Mouse (Mus musculus) embryonic facial prominence, embryonic 11.5 days (tissue): Measurements from ENCODE around the gene Hist1h3f. TPM values are rescaled to one million over a fixed set of nuclear protein-coding genes. Genes with fewer than 3 reads are reported as not detected.

ENCODE experiments used
- ATAC-seq: fragments of 200-750 bp; cut with Nextera tagmentation; replicated peaks from 2 replicates; pipeline ENCODE4 v1.8.0; 2017; ENCODE audit warnings: low read depth; ENCODE audit not compliant: insufficient number of reproducible peaks, low FRiP score, low TSS enrichment
- DNase-seq: peaks from one replicate; pipeline ENCODE4 v3.0.0-alpha.2; 2015; ENCODE audit warnings: low spot score
- H3K27ac ChIP-seq: fragments of 300-500 bp; sonication (generic); replicated peaks from 2 replicates; pipeline ENCODE4 v1.5.1; 2014; ENCODE audit warnings: mild to moderate bottlenecking, low read depth, low read length, control low read depth
- H3K27me3 ChIP-seq: fragments of 300-500 bp; sonication (generic); 2 replicates; pipeline ENCODE4 v1.6.1; 2014; ENCODE audit warnings: mild to moderate bottlenecking, low read length, moderate library complexity, mixed read lengths; ENCODE audit not compliant: control insufficient read depth, insufficient read depth
- H3K36me3 ChIP-seq: fragments of 300-500 bp; sonication (generic); replicated peaks from 2 replicates; pipeline ENCODE4 v1.6.1; 2014; ENCODE audit warnings: low read depth, mild to moderate bottlenecking, low read length, moderate library complexity, mixed read lengths; ENCODE audit not compliant: control insufficient read depth, insufficient read depth
- H3K4me1 ChIP-seq: fragments of 300-500 bp; sonication (generic); 2 replicates; pipeline ENCODE4 v1.6.1; 2014; ENCODE audit warnings: low read length, mixed read lengths; ENCODE audit not compliant: control insufficient read depth, insufficient read depth
- H3K4me2 ChIP-seq: fragments of 300-500 bp; sonication (generic); 2 replicates; pipeline ENCODE4 v1.6.1; 2014; ENCODE audit warnings: low read depth, mild to moderate bottlenecking, control low read depth, low read length, moderate library complexity
- H3K4me3 ChIP-seq: fragments of 300-500 bp; sonication (generic); 2 replicates; pipeline ENCODE4 v1.5.1; 2014; ENCODE audit warnings: low read depth, low read length, control low read depth
- H3K9ac ChIP-seq: fragments of 300-500 bp; sonication (generic); replicated peaks from 2 replicates; pipeline ENCODE4 v1.6.1; 2014; ENCODE audit warnings: mild to moderate bottlenecking, control low read depth, low read length
- H3K9me3 ChIP-seq: fragments of 300-500 bp; sonication (generic); replicated peaks from 2 replicates; pipeline ENCODE4 v1.6.1; 2016; ENCODE audit warnings: mild to moderate bottlenecking, low read length, inconsistent platforms, mixed read lengths; ENCODE audit not compliant: control insufficient read depth
- WGBS: fragments of 180-500 bp; shearing (Covaris S2); extraction: QIAGEN DNeasy Blood & Tissue Kit; methylation state at CpG from one replicate; pipeline ENCODE4 v1.1.7; 2014; 5-methylcytosine and 5-hydroxymethylcytosine counted together
- polyA plus RNA-seq: library from polyadenylated mRNA; unstranded; fragments of >200 nt; fragmentation: Nextera tagmentation; extraction: Ambion mirVana; gene quantifications from 2 replicates; pipeline ENCODE4 v1.2.1, GENCODE M21; 2014

Hist1h3f gene
- polyA plus RNA-seq, 1 experiment from 2014 or later = 1.5 TPM

DNA sequence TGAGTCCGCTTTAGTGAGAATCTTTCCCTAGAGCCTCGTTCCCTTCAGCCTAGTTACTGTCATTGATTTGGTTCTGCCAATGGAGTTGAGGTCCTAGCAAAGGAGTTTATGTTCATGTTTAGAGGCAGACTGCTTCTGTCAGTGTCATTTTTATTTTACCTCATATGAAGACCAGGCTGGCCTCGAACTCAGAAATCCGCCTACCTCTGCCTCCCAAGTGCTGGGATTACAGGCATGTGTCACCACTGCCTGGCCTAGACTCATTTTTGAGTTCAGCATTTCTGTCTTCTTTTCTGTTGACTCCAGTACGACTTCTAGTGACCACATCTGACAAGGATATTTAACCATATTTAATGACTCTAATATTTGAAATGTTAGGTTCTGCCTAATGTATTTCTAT is 28.6 kb upstream of the Hist1h3f start:
- WGBS = 74% methylated on average over 5 of the region's 5 CpGs
- ATAC-seq (no peak), DNase-seq (no peak)
- H3K4me1 ChIP-seq = no peaks in the 10 kb centered on the region
- H3K4me3 ChIP-seq = no peak overlapping the region
- H3K9ac ChIP-seq = no peak overlapping the region
- H3K4me2 ChIP-seq = no peak overlapping the region
- no peaks in the 10 kb centered on the region for H3K36me3 ChIP-seq
- no peaks in the 10 kb centered on the region for H3K9me3 ChIP-seq
- no peaks in the 10 kb centered on the region for H3K27me3 ChIP-seq
- no peak overlapping the region for H3K27ac ChIP-seq

DNA sequence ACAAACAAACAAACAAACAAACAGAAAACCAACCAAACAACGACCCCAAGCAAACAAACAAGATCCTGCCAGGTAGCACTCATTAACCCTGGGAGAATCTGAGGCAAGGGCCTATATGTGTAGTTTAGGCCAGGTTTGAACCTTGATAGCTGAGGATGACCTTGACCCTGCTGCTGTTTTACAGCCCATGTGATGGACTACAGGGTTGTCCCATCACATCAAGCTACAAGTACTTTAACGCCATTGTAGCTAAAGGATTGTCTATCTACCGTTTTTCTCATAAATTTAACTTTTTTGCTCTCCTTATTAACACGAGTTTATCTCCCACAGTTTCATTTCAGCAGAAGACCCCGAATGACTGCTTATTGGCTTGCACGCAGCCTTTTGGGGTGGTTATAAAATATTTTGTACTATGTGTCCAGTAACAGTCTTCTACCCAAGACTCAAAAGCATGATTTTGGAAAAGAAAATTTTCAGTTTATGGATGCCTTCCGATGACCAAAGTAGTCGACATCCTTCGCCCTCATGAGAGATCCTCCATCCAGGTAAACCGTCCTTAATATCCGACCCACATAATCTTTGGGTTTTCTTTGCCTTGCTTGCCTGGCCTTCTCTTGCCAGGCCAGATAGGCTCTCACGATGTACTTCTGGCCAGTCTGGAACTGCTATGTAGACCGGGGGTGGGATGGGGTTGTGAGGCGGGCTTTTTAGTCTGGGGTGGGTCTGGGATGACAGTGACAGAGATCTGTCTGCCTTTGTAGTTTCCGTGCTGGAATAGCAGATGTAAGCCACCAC is 27.8 kb upstream of the Hist1h3f start:
- no peak for DNase-seq
- Histone ChIP-seq H3K9me3 (no peaks in the 10 kb centered on the region), H3K4me2 (peak overlapping the region; percentile 52), H3K4me1 (no peaks in the 10 kb centered on the region), H3K9ac (peak overlapping the region; percentile 44), H3K27ac (no peak overlapping the region), H3K36me3 (no peaks in the 10 kb centered on the region), H3K4me3 (peak overlapping the region; percentile 47), H3K27me3 (no peaks in the 10 kb centered on the region)
- ATAC-seq = no peak
- 49% methylated on average over 15 of the region's 15 CpGs for WGBS

DNA sequence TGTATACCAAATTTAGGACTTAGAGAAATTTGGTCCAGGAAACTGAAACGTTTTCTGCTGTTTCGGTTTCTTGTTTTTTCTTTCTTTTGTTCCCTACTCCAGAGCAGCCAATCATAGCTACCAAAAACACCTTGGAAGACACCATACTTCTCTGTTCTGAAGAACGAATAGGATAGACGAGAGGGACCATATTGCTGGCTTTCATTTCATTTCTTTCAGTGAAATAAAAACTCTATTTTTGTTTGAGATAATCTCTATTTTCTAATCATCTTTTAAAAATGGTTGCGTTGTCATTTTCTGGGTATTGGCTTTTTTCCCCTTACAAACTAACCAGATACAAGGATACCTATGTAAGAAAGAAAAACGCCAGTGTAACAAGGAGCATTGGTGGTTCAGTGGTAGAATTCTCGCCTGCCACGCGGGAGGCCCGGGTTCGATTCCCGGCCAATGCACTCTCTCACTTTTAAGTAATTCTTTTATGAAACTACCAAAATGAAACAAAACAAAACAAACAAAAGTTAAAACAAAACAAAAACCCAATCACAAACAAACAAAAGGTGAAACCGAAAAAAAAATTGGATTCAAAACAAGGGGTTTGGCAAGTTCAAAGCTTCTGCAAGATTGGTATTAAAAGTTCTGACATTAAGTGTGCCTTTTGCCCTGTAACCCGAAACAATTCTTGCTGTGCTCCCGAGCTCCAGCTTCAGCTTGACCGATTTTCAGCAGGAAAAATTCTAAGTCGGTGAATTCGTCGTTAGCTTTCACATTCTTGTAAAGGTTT is 26.8 kb upstream of the Hist1h3f start:
- H3K4me3 ChIP-seq = peak overlapping the region; percentile 47
- H3K27ac ChIP-seq = no peak overlapping the region
- peak; percentile 86 for DNase-seq
- H3K36me3 ChIP-seq = no peaks in the 10 kb centered on the region
- H3K9ac ChIP-seq = peak overlapping the region; percentile 37
- 0 out of 2 replicates have a peak, but pooled peaks have one; percentile 4 for ATAC-seq
- under 1% methylated on average over 19 of the region's 19 CpGs for WGBS
- no peaks in the 10 kb centered on the region for H3K4me1 ChIP-seq
- no peaks in the 10 kb centered on the region for H3K27me3 ChIP-seq
- no peaks in the 10 kb centered on the region for H3K9me3 ChIP-seq
- peak overlapping the region; percentile 55 for H3K4me2 ChIP-seq

DNA sequence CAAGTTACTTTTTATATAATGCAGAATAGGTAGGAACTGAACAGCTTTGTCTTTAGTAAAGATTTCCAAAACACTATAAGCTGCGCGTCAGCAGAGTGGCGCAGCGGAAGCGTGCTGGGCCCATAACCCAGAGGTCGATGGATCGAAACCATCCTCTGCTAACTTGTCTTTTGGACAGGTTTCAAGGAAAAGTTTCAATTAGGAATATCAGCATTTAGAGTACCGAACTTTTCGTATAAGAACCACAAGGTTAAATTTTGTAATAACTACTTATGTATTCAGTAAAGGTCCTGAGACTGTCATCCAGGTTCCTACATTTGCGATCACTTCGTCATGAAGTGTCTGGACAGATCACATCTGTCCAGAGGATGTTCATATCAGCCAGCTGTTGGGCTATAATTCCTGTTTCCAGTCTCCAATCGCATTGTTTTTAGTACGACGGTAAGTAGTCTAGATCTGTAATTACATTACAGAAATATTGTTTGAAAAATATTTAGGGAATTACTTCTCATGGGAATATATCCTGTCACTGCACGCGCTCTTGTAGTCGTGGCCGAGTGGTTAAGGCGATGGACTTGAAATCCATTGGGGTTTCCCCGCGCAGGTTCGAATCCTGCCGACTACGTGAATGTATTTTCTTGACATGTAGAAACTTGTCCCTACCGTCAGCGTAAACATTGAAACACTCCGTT is 26.1 kb upstream of the Hist1h3f start:
- H3K9ac ChIP-seq = peak overlapping the region; percentile 37
- no peaks in the 10 kb centered on the region for H3K36me3 ChIP-seq
- no peaks in the 10 kb centered on the region for H3K27me3 ChIP-seq
- ATAC-seq (peak; percentile 71), DNase-seq (peak; percentile 90)
- H3K4me3 ChIP-seq = peak overlapping the region; percentile 47
- no peaks in the 10 kb centered on the region for H3K9me3 ChIP-seq
- H3K27ac ChIP-seq = no peak overlapping the region
- WGBS = under 1% methylated on average over 27 of the region's 27 CpGs
- no peaks in the 10 kb centered on the region for H3K4me1 ChIP-seq
- peak overlapping the region; percentile 78 for H3K4me2 ChIP-seq

- H3K4me2 ChIP-seq = peak overlapping the region; percentile 14
- H3K4me1 ChIP-seq = no peaks in the 10 kb centered on the region
- H3K27me3 ChIP-seq = no peaks in the 10 kb centered on the region
- under 1% methylated on average over 6 of the region's 6 CpGs for WGBS
- H3K9me3 ChIP-seq = no peaks in the 10 kb centered on the region
- no peak for DNase-seq
- H3K36me3 ChIP-seq = no peaks in the 10 kb centered on the region
- H3K4me3 ChIP-seq = peak overlapping the region; percentile 47
- no peak for ATAC-seq
- H3K27ac ChIP-seq = no peak overlapping the region
- no peak overlapping the region for H3K9ac ChIP-seq
These were observed 25.6 kb upstream of the Hist1h3f start for GRCm38 (mm10) chr13:23518295-23518603.

DNA sequence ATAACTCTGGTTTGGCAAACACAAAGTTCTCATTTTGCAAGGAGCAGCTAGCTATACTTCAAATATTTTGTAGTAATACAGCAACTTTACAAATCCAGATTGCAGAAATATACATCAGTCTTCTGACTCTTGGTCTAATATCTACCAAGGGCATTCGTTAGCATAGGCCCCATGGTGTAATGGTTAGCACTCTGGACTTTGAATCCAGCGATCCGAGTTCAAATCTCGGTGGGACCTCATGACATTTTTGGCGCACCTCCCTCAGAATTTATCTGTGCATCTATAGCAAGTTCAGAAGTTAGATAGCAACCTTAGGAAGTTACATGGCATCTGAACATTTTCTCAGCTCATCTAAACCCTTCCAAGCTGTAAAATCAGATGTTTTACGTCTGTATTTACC is 25.0 kb upstream of the Hist1h3f start:
- H3K9ac ChIP-seq = no peak overlapping the region
- H3K27me3 ChIP-seq = no peaks in the 10 kb centered on the region
- no peaks in the 10 kb centered on the region for H3K4me1 ChIP-seq
- WGBS = 0% methylated on average over 6 of the region's 6 CpGs
- no peaks in the 10 kb centered on the region for H3K9me3 ChIP-seq
- H3K27ac ChIP-seq = no peak overlapping the region
- ATAC-seq (peak; percentile 54), DNase-seq (peak; percentile 91)
- H3K4me2 ChIP-seq = peak overlapping the region; percentile 16
- peak overlapping the region; percentile 28 for H3K4me3 ChIP-seq
- no peaks in the 10 kb centered on the region for H3K36me3 ChIP-seq

DNA sequence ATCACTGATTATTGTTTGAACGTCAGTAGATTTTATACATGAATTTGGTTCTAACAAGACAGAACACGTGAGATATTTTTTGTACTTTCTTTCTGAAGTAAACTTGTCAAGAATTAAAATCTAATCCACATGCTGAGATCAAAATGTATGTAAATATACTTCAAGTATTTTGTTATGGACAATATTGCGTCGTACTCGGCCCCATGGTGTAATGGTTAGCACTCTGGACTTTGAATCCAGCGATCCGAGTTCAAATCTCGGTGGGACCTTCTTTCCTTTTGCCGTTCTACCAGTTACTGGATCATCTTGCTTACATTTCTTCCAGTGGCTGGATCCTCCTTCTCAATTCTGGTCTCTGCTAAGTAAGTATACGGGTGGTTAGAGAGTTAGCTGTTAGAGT is 24.4 kb upstream of the Hist1h3f start:
- H3K27me3 ChIP-seq = no peaks in the 10 kb centered on the region
- ATAC-seq (0 out of 2 replicates have a peak, but pooled peaks have one; percentile 10), DNase-seq (peak; percentile 90)
- no peak overlapping the region for H3K27ac ChIP-seq
- H3K9ac ChIP-seq = no peak overlapping the region
- H3K36me3 ChIP-seq = no peaks in the 10 kb centered on the region
- no peaks in the 10 kb centered on the region for H3K4me1 ChIP-seq
- 0% methylated on average over 10 of the region's 10 CpGs for WGBS
- H3K4me3 ChIP-seq = peak overlapping the region; percentile 28
- H3K4me2 ChIP-seq = peak overlapping the region; percentile 16
- H3K9me3 ChIP-seq = no peaks in the 10 kb centered on the region
